Mouse (Mus musculus) neutrophil, adult 5-6 weeks (primary cell): ENCODE measurements around the gene Psmd1. TPM values are rescaled to one million over a fixed set of nuclear protein-coding genes. Genes with fewer than 3 reads are reported as not detected.
A peak's percentile ranks its signal among the peaks of the same experiment; 100 is the strongest.

ENCODE experiments used
- ATAC-seq: fragments of 151-379, 151-347 bp; 2 replicates; pipeline ENCODE4 v1.8.0; 2017; ENCODE audit warnings: mild to moderate bottlenecking, moderate TSS enrichment; ENCODE audit not compliant: insufficient number of reproducible peaks, poor library complexity, low FRiP score, severe bottlenecking; ENCODE audit errors: extremely low read depth
- total RNA-seq: library from RNA; stranded (forward); fragments of 200-1000 nt; gene quantifications from 2 replicates; pipeline ENCODE4 v1.2.3, GENCODE M21; 2017

The Psmd1 gene
- total RNA-seq, 1 experiment from 2014 or later, result 44.5 TPM

DNA sequence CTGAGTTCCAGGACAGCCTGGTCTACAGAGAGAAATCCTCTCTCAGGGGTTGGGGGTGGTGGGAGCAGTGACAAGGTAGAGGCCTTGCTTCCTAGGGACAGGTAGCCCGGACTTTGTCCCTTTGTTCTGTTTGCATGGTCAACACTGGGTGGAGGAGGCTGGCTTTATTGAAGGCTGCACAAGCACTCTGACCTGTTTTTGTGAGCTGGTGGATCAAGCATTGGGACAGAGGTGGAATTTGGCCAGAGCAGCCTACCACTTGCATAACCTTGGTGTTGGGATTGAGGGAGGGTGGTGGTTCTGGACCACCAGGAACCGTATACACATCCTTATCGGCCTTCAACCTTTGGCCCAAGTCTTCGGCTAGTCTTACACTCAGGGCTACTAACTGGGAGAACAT is 7.9 kb upstream of the Psmd1 start:
- no peak for ATAC-seq

DNA sequence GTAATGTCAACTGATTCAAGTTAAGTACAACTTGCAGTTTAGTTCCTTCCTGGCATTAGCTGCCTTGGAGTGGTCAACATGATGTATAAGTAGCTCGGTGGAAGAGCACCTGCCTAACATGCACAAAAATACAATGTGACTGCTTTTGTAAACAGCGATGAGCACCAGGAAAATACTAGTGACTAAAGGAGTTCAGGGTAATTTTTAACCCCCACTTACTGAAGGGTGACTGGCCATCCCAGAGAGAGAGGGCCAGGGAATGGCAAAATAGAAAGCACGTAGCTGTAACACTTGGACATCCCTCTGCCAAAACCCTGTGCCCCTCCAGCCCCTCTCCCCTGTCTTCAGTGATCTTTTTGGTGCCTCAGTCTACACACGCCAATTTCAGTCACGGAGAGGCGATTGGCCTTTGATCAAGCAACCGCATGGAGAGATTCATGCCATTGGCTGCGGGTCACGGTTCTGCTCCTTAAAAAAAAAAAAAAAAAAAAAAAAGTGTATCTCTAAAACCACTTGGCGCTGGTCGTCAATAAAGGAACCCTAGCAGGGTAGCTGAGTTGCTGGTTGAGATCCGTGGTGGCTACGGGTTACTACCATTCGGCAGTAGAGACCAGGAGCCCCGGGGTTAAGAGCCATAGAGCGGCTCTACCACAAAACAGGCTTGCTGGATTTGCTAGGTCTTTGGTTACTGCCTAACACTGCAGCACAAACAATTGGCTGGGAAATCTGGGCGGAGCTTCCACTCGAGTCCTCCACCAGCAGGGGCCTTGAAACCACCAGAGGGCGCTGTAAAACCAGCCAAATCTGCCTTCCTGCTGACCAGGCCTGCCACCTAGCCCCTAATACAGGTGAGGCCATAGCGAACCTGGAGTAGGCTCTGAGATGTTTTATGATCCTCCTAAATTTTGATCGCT is 5.1 kb upstream of the Psmd1 start:
- peak; percentile 80 for ATAC-seq

DNA sequence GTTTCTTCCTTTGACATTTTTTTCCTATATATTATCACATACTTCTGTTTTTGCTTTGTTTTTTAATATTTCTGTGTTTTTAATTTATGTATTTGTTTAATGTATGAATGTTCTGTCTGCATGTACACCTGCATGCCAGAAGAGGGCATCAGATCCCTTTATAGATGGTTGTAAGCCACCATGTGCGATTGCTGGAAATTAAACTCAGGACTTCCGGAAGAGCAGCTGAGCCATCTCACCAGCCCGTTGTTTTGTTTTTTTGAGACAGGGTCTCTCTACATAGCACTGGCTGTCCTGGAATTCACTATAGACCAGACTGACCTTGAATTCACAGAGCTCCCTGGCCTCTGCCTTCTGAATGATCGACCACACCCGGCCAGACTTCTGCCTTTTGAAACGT is 1.7 kb upstream of the Psmd1 start:
- no peak for ATAC-seq

DNA sequence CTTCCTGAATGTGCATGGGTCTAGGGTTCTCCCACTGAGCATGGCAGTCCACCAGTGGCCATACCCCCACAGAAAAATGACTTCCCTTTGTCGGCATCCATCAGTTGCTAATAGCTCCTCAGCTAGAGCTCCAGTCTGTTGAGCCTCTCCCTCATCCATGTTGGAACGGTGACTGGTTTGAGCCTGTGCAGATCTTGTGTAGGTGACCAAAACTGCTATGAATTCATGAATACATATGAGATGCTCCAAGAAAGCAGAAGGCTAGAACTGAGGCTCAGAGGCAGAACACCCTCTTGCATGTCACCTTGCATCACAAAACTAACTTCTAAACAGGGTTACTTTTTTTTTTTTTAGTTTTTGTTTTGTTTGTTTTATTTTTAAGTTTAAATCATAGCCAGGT is 12.4 kb downstream of the Psmd1 start:
- no peak for ATAC-seq

DNA sequence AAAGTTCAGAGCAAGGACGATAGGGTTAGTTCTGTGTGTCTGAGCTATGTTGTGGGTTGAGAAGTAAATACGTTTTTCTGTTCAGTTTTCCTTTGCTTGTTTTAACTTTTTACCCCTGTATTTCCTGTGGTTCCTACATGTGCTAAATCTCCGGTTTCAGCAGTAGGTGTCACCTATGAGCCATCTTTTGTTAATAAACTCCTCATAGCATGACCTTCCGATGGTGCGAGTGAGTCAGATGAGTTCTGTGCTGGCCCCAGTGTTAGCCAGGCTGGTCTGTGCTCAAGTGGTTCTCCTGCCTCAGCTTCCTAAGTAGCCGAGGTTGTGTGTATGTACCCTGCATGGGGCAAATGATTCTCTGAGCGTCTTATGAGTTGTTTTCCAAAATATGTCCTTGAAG is 30.2 kb downstream of the Psmd1 start:
- no peak for ATAC-seq

DNA sequence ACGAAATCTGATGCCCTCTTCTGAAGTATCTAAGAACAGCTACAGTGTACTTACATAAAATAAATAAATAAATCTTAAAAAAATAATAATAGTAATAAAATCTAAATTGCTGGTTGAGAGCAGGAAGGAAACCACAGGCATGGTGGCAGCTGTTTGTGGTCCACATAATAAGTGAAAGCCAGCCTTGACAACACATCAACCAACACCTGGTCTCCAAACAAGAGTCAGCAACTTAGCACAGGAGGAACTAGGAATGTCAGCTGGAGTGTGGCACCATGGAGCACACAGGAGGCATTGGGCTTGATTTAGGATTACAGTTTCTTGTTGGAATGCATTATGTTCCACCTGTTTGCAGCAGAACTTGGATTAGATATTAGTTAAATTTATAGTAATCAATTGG is 40.9 kb downstream of the Psmd1 start:
- no peak for ATAC-seq

DNA sequence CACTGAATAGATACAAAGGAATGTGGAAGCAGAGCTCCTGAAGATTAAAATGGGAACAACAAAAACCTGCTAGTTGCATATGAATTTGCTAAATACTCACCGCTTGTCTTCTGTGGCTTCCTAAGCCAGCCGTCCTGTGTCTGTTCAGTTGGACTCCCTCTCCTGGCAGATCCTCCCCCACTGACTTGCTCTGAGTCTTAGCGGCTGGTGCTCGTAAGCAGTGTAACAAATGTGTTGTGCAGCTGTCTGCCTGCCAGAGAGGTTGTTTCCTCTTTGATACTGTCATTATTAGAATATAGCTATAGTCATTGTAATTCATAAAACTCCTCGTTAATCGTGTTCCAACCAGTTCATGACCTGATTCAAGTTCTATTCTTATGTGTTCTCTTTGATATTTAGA is 47.6 kb downstream of the Psmd1 start, which contains the start of gene Htr2b:
Htr2b (minus strand) TSS at position 192 of the 400 bp plus-strand sequence.
- no peak for ATAC-seq

DNA sequence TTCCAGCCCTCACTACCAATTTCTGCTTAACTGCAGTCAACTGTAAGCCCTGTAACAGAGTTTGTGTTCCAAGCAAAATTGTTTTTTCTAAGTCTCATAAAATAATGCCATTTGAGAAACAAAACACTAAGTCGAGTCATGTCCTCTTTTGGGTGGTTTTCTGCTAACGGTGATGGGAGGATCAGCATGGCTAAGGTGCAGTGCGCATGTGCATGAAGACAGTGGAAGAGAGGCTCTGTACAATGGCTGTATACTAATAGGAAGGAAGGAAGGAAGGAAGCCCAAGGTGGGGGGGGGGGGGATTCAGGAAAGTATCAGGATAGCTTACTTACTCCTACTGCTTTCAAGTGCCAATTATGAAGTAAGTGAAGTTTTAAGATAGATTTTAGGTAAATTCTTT is 50.0 kb downstream of the Psmd1 start:
- no peak for ATAC-seq

DNA sequence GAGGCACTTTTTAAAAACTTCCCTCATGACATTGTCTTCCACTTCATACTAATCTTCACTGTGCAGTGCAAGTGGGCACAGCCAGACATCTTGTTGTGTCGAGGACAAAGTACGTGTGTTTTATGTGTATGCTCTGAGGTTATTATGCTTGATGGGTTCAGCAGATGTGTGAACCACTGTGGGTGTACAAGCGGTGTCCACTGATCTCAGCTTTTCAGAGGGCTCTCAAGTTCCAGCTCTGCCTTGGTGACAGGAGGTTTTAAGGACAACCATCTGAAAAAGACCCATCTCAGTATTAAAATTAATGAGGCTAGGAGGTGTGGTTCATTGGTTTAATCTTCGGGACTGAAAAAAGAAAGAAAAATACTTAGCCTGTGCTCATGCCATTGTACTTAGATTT is 55.4 kb downstream of the Psmd1 start:
- no peak for ATAC-seq

DNA sequence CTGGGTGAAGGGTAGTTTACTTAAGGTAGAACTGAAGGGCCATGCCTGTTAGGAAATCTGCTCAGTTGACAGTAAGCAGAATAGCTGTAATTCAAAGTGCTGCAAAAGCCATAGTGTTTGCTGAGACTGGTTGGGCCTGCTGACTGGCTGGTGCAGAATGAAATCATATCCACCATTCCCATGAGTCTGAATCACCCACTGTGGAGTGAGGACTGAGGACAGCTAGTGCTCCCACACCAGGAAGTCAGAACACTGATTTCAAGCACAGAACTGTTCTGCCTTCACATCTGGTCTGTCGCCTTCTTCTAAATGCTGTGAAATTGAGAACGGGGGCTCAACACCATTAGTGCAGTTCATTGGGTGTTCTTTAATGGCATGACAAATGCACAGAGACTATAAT is 61.8 kb downstream of the Psmd1 start:
- ATAC-seq, result no peak

DNA sequence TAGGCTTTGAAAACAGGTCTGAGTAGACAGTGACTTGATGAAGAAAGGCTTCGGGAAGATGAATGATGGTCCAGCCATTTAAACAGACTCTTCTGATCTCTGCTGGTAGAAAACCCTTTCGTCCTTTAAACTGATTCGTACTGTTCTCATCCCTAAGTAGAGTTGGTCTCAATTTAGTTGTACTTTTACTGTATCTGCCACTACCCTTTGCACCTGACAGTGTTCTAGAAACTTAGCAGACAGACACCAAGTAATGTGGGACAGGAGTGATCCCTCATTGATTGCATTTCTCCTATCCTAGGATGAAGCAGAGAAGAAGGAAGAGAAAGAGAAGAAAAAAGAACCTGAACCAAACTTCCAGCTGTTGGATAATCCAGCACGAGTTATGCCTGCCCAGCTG is 69.2 kb downstream of the Psmd1 start, which contains the start of gene Gm21972:
Gm21972 (plus strand) TSS at position 301 of the 400 bp plus-strand sequence.
- no peak for ATAC-seq

DNA sequence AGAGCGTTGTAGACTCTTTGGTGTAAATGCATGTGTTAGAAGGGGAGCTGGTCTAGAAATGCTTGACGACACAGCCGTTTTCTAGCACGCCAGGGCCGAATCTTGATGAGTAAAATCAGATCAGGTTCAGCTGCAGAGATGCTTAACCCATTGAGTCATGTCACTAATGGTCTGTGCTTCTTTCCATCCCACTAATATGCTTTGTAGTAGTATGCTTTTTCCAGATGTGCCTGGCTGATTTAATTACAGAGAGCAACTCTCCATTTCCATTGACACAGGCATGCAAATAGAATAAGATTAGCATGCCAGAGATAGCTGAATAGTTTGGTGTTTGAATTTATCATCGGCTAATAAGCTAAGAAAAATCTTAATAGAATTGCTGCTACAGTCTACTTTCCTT is 71.1 kb downstream of the Psmd1 start:
- no peak for ATAC-seq

DNA sequence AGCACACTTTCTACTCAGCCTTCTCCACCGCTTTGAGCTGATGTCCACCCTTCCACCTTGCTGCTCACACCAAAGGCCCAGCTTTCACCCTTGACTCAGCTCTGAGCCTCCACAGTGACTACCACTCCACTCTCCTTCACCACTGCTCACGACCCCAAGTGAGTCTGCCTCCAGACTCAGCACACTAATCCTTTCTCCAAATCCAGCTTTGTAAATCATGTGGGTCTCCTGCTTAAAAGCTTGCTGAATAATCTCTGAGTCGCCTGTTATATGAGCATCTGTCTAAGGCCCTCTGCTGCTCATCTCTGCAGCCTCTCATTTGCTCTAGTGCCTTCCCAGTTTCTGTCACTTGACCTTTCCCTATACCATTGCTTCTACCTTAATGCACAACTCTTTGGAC is 76.9 kb downstream of the Psmd1 start:
- no peak for ATAC-seq

DNA sequence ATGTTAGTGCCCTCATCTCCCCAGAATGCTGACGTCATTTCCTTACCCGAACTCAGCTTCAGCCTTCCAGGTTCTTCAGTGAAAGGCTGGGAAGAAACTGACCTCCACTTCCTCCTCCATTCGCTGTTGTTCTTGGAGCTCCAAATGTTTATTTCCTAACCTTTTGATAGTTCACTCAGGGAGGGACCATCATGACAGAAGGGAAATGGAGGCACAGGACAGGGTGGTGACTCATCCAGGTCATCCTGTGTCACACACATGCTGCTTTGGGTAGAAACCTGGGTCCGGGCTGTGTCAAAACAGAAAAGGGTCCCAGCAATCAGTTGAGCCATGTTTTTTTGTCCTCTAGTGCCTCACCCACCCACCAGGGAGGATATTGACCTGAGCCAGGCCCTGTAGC is 79.0 kb downstream of the Psmd1 start:
- no peak for ATAC-seq

DNA sequence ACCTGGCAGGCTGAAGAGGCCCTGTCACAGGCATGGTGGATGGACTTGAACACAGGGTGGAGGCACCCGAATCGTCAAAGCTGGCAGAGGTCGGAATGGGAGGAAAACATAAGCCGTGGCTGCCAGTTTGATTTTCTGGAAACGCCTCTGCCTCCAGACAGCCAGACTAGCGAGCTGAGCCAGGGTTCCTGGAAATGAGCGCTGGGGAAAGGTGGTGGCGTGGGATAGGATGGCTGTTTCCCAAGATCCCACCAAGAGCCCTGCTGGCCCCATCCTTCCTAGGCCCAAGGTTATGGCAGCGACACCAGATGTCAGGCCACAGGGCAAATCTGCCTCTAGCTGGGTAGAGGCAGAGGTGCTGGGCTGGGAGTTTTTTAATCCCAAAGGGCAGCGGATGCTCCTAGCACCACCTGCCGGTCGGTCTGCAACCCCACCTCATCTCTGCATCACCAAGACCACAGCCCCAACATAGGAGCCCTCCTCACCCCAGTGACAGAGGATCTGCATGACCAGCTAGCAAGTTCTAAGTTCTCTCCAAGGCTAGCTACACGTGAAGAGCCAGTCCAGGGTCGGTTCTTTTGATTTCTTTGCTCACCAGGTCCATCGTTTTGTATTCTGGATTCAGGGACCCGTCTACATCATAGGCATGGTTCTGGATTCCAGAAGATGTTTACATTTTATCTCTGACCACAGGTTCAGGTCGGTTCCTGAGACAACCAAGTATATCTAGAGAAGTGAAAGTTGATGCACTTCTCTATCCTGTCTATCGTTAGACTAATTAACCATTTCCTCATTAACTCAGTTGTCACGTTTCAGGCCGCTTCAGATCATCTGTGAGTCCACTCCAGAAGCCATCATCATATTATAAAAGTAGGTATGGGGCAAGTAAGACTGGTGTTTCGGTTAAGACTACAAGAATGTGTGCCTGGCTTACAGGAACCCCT is 80.1 kb downstream of the Psmd1 start:
- peak; percentile 43; the same call in 1 of the 2 replicates for ATAC-seq

DNA sequence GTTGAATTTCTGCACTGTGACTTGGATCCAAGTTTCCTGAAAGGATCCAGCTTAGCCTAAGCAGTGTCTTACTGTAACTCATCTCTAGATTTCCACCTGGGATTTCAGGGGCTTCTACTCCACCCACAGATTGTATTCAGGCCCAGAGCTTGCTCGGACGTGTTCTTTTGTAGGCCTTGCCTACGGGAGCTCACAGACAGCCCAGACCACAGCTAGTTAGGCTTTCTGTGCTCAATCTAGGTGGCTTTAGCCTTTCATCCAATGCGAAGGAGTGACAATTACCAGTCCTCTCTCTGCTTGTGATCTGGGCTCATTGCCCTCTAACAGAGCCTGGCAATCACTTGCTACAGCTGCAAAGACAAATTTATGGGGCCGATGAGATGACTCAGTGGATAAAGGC is 82.1 kb downstream of the Psmd1 start:
- ATAC-seq, result no peak

DNA sequence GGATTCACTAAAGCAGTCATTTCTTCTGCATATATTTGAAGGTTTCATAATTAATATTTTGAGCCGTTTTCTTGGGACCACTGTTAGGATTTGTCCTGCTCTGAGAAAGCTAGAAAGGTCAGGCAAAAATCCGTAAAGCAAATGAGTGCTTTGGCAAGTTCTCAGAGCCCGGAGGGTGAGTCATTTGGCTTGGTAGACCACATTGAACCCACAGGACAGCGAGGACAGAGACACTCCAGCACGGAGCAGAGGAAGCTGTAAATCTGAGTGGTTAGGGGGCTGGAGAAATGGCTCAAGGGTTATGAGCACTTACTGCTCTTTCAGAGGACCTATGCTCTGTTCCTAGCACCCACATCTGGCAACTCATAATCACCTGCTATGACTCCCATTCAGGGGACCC is 83.4 kb downstream of the Psmd1 start:
- ATAC-seq, result no peak

DNA sequence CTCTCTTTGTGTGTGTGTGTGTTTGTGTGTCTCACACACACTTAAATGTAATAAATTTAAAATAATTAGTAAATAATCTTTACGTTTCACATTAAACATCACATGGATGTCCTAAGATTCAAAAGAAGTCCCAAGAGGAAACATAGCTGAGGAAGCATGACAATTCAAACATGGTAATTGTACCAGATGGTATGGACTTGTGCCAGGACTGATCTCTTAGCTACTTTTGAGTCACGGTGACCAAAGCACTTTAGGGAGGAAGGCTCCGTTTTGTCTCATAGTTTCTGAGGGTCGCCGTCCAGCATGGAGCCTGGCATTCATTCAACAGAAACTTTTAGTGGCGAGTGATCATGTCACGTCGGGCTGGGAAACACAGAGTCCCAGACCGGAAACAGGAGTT is 84.0 kb downstream of the Psmd1 start:
- no peak for ATAC-seq

DNA sequence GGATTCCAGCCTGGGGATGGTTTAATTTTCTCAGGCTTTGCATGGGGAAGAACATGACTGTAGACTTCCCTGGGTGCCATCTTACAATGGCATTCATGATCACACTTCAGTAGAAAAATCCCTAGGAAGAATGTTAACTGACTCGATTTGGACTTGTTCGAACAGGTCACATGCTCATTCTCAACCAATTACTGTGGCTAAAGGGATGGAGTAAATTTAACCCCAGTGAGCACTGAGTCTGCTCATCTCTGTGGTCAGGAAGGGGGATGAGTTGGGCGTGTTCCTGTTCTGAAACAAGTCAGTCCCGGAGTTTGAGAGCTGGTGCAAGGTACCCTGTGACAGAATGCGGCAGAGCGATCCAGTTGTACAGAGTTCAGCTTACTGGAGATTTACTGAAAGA is 86.7 kb downstream of the Psmd1 start:
- ATAC-seq, result no peak

DNA sequence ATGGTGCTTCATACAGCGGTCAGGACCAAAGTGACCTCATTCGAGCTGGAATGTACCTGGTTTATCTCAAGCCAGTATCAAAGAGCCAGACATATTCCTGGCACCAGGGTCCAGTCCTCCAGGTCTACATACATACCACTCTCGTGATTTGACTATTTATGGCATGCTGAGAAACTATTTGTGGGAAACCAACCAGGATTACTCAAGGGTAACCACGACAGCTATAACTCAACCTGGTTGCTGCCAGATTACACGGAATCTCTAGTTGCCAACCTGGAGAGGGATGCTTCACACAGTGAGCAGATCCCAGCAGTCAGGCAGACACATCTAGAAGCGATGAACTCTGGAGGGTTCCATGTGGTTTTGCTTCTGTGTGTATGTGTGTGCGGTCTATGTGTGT is 87.2 kb downstream of the Psmd1 start:
- ATAC-seq, result no peak
